Mouse (Mus musculus) CH12.LX (cell line): ENCODE data around the gene Kat7. TPM values are rescaled to one million over a fixed set of nuclear protein-coding genes. Genes with fewer than 3 reads are reported as not detected.

ENCODE experiments used
- DNase-seq: peaks from one replicate; pipeline ENCODE4 v3.0.0-alpha.2; 2013; ENCODE audit errors: extremely low read depth
- H3K27ac ChIP-seq: 2 replicates; pipeline ENCODE4 v1.5.1; 2012; ENCODE audit warnings: low read depth, mild to moderate bottlenecking, control low read depth, moderate library complexity; ENCODE audit not compliant: insufficient read depth
- H3K27me3 ChIP-seq: replicated peaks from 2 replicates; pipeline ENCODE3; 2012; ENCODE audit warnings: inconsistent platforms
- H3K36me3 ChIP-seq, 2 experiments: replicated peaks in 1 of 2; 2 replicates each; pipeline versions ENCODE3 to v1.6.1; 2012; ENCODE audit warnings: inconsistent platforms in 1 of 2, low read length in 1 of 2, mild to moderate bottlenecking in 1 of 2, mixed read lengths in 1 of 2, moderate library complexity in 1 of 2; ENCODE audit not compliant: control insufficient read depth in 1 of 2, insufficient read depth in 1 of 2
- H3K4me1 ChIP-seq, 2 experiments: 2 replicates each; pipeline ENCODE4 v1.6.1; 2012; ENCODE audit warnings: inconsistent platforms in 1 of 2, moderate library complexity in 1 of 2; ENCODE audit not compliant: insufficient read depth in 2 of 2, control insufficient read depth in 1 of 2
- H3K4me2 ChIP-seq: 2 replicates; pipeline ENCODE4 v1.6.1; 2012; ENCODE audit warnings: low read depth, mild to moderate bottlenecking, control low read depth; ENCODE audit not compliant: poor library complexity, insufficient read depth, severe bottlenecking
- H3K4me3 ChIP-seq, 3 experiments: fragments of 150-350 bp in 1 of 3; sonication (generic) in 1 of 3; replicated peaks in 1 of 3; 2 replicates each; pipeline versions ENCODE3 to v1.5.1; 2011 to 2012; ENCODE audit warnings: low read depth in 2 of 3, low read length in 2 of 3, mild to moderate bottlenecking in 2 of 3, moderate library complexity in 2 of 3, control low read depth in 1 of 3, improper control_type of control experiment in 1 of 3, inconsistent platforms in 1 of 3, mixed read lengths in 1 of 3; ENCODE audit not compliant: poor library complexity in 1 of 3
- H3K79me2 ChIP-seq: replicated peaks from 2 replicates; pipeline ENCODE4 v1.6.1; 2012; ENCODE audit warnings: mild to moderate bottlenecking, moderate library complexity; ENCODE audit not compliant: control insufficient read depth, poor library complexity, insufficient read depth, severe bottlenecking; ENCODE audit errors: extremely low read depth
- H3K9ac ChIP-seq: 2 replicates; pipeline ENCODE4 v1.6.1; 2012; ENCODE audit warnings: low read depth, mild to moderate bottlenecking, control low read depth, moderate library complexity; ENCODE audit not compliant: insufficient read depth
- H3K9me3 ChIP-seq: replicated peaks from 2 replicates; pipeline ENCODE3; 2012; ENCODE audit warnings: low read length, inconsistent platforms, mixed read lengths
- BHLHE40 ChIP-seq: IDR thresholded peaks from 2 replicates; pipeline ENCODE4 v1.6.1; 2011; ENCODE audit warnings: mild to moderate bottlenecking, low read depth, low read length, improper control_type of control experiment
- CHD1 ChIP-seq: IDR thresholded peaks from 2 replicates; pipeline ENCODE4 v1.6.1; 2012; ENCODE audit warnings: low read depth, low read length, improper control_type of control experiment, inconsistent platforms
- CHD2 ChIP-seq: IDR thresholded peaks from 2 replicates; pipeline ENCODE4 v1.6.1; 2011; ENCODE audit warnings: low read length, improper control_type of control experiment
- CTCF ChIP-seq, 2 experiments: IDR thresholded peaks in 1 of 2; conservative IDR thresholded peaks in 1 of 2; 2 replicates each; pipeline ENCODE4 v1.5.1; 2011 to 2012; ENCODE audit warnings: low read depth in 2 of 2, low read length in 2 of 2, improper control_type of control experiment in 1 of 2, inconsistent platforms in 1 of 2, mild to moderate bottlenecking in 1 of 2, moderate library complexity in 1 of 2
- E2F4 ChIP-seq: IDR thresholded peaks from 2 replicates; pipeline ENCODE4 v1.6.1; 2011; ENCODE audit warnings: low read depth, low read length, improper control_type of control experiment; ENCODE audit not compliant: insufficient replicate concordance
- ELF1 ChIP-seq: IDR thresholded peaks from 2 replicates; pipeline ENCODE4 v1.6.1; 2014; ENCODE audit warnings: low read depth, mild to moderate bottlenecking, inconsistent platforms, low read length, improper control_type of control experiment
- ETS1 ChIP-seq: conservative IDR thresholded peaks from 2 replicates; pipeline ENCODE4 v1.6.1; 2012; ENCODE audit warnings: low read depth, mild to moderate bottlenecking, inconsistent platforms, low read length, improper control_type of control experiment, moderate library complexity
- GABPA ChIP-seq: IDR thresholded peaks from 2 replicates; pipeline ENCODE4 v1.6.1; 2012; ENCODE audit warnings: low read depth, low read length, improper control_type of control experiment, inconsistent platforms; ENCODE audit not compliant: insufficient replicate concordance
- HCFC1 ChIP-seq: IDR thresholded peaks from 2 replicates; pipeline ENCODE4 v1.6.1; 2012; ENCODE audit warnings: low read depth, mild to moderate bottlenecking, inconsistent platforms, low read length, improper control_type of control experiment
- IRF4 ChIP-seq: IDR thresholded peaks from 2 replicates; pipeline ENCODE4 v1.6.1; 2014; ENCODE audit warnings: low read depth, mild to moderate bottlenecking, inconsistent platforms, low read length, improper control_type of control experiment
- JUND ChIP-seq: conservative IDR thresholded peaks from 2 replicates; pipeline ENCODE4 v1.6.1; 2011; ENCODE audit warnings: low read depth, low read length, improper control_type of control experiment
- MAFK ChIP-seq: IDR thresholded peaks from 2 replicates; pipeline ENCODE4 v1.6.1; 2011; ENCODE audit warnings: low read length, improper control_type of control experiment; ENCODE audit not compliant: insufficient replicate concordance
- MAX ChIP-seq: IDR thresholded peaks from 2 replicates; pipeline ENCODE4 v1.6.1; 2011; ENCODE audit warnings: low read length, improper control_type of control experiment
- MAZ ChIP-seq: IDR thresholded peaks from 2 replicates; pipeline ENCODE4 v1.6.1; 2012; ENCODE audit warnings: low read depth, mild to moderate bottlenecking, inconsistent platforms, low read length, improper control_type of control experiment, moderate library complexity
- MXI1 ChIP-seq: IDR thresholded peaks from 2 replicates; pipeline ENCODE4 v1.6.1; 2011; ENCODE audit warnings: mild to moderate bottlenecking, low read depth, low read length, improper control_type of control experiment
- MYC ChIP-seq: IDR thresholded peaks from 2 replicates; pipeline ENCODE4 v1.6.1; 2011; ENCODE audit warnings: low read depth, mild to moderate bottlenecking, improper control_type of control experiment, low read length
- NELFE ChIP-seq: IDR thresholded peaks from 2 replicates; pipeline ENCODE4 v1.6.1; 2011; ENCODE audit warnings: low read depth, low read length, improper control_type of control experiment
- NRF1 ChIP-seq: IDR thresholded peaks from 2 replicates; pipeline ENCODE4 v1.6.1; 2014; ENCODE audit warnings: low read depth, mild to moderate bottlenecking, inconsistent platforms, low read length, improper control_type of control experiment, moderate library complexity
- PAX5 ChIP-seq: IDR thresholded peaks from 2 replicates; pipeline ENCODE4 v1.6.1; 2012; ENCODE audit warnings: low read length, inconsistent platforms, mixed read lengths
- POLR2A ChIP-seq: IDR thresholded peaks from 2 replicates; pipeline ENCODE4 v1.6.1; 2011; ENCODE audit warnings: low read depth, mild to moderate bottlenecking, improper control_type of control experiment, low read length
- POLR2AphosphoS2 ChIP-seq: IDR thresholded peaks from 2 replicates; pipeline ENCODE4 v1.6.1; 2011; ENCODE audit warnings: low read depth, low read length, improper control_type of control experiment
- RAD21 ChIP-seq: IDR thresholded peaks from 2 replicates; pipeline ENCODE4 v1.6.1; 2011; ENCODE audit warnings: low read depth, mild to moderate bottlenecking, low read length, improper control_type of control experiment, moderate library complexity
- RCOR1 ChIP-seq: conservative IDR thresholded peaks from 2 replicates; pipeline ENCODE4 v1.6.1; 2012; ENCODE audit warnings: low read depth, mild to moderate bottlenecking, inconsistent platforms, low read length, improper control_type of control experiment
- SIN3A ChIP-seq: IDR thresholded peaks from 2 replicates; pipeline ENCODE4 v1.6.1; 2012; ENCODE audit warnings: low read length, improper control_type of control experiment, inconsistent platforms
- SMC3 ChIP-seq: IDR thresholded peaks from 2 replicates; pipeline ENCODE4 v1.6.1; 2011; ENCODE audit warnings: low read depth, low read length, improper control_type of control experiment
- TBP ChIP-seq: conservative IDR thresholded peaks from 2 replicates; pipeline ENCODE4 v1.6.1; 2011; ENCODE audit warnings: low read depth, low read length, improper control_type of control experiment
- TCF12 ChIP-seq: IDR thresholded peaks from 2 replicates; pipeline ENCODE4 v1.6.1; 2014; ENCODE audit warnings: low read depth, mild to moderate bottlenecking, inconsistent platforms, low read length, improper control_type of control experiment
- UBTF ChIP-seq: IDR thresholded peaks from 2 replicates; pipeline ENCODE4 v1.6.1; 2012; ENCODE audit warnings: low read depth, mild to moderate bottlenecking, inconsistent platforms, low read length, improper control_type of control experiment, moderate library complexity
- USF1 ChIP-seq: IDR thresholded peaks from 2 replicates; pipeline ENCODE4 v1.6.1; 2014; ENCODE audit warnings: low read depth, mild to moderate bottlenecking, inconsistent platforms, low read length, improper control_type of control experiment
- ZC3H11A ChIP-seq: IDR thresholded peaks from 2 replicates; pipeline ENCODE4 v1.6.1; 2012; ENCODE audit warnings: low read depth, mild to moderate bottlenecking, inconsistent platforms, low read length, improper control_type of control experiment
- ZMIZ1 ChIP-seq: IDR thresholded peaks from 2 replicates; pipeline ENCODE4 v1.6.1; 2012; ENCODE audit warnings: low read depth, mild to moderate bottlenecking, inconsistent platforms, low read length, improper control_type of control experiment
- ZNF384 ChIP-seq: IDR thresholded peaks from 2 replicates; pipeline ENCODE4 v1.6.1; 2012; ENCODE audit warnings: low read depth, low read length, improper control_type of control experiment, inconsistent platforms
- dilution Hi-C: fragments of 300-500 bp; cut with MboI; formaldehyde crosslinking; loops from 2 replicates; pipeline ENCODE4 v1.14.3; 2020; ENCODE audit warnings: low sequenced_read_pairs; ENCODE audit not compliant: extremely low pct_unique_long_range_greater_than_20kb, extremely low pct_ligation_motif_present
- in situ Hi-C: fragments of 300-500 bp; cut with MboI; formaldehyde crosslinking; loops from 3 replicates; pipeline ENCODE4 v1.14.3; 2019; ENCODE audit warnings: low sequenced_read_pairs, low pct_ligation_motif_present, low pct_unique_long_range_greater_than_20kb, mixed read lengths
- polyA plus RNA-seq: library from polyadenylated mRNA; unstranded; fragments of >175 nt; gene quantifications from 2 replicates; pipeline ENCODE4 v1.2.1, GENCODE M21; 2012; ENCODE audit warnings: low read depth; ENCODE audit not compliant: insufficient read length
- total RNA-seq, 2 experiments: library from RNA; depleted of rRNA; stranded (reverse); fragments of 300-350 nt in 1 of 2; fragments of >200 nt in 1 of 2; gene quantifications; 2 replicates each; pipeline ENCODE4 v1.2.3; 2012 to 2014

Gene Kat7
- total and polyA plus RNA-seq, 3 experiments = 59.5 to 90.2 (median 66.7) TPM

GRCm38 (mm10) chr11:95309510-95310006 lies 488 bp downstream of the Kat7 start:
- dilution Hi-C loops = no loop called here
- in situ Hi-C loops = no loop called here
- Histone ChIP-seq H3K4me2 (peak overlapping the region; percentile 97; the same call in 1 of the 2 replicates), H3K27ac (peak overlapping the region; percentile 87), H3K9me3 (no peaks in the 10 kb centered on the region), H3K9ac (peak overlapping the region; percentile 100), H3K27me3 (no peaks in the 10 kb centered on the region), H3K36me3 (peaks cover 10 to 33% of the 10 kb centered on the region in 2 experiments), H3K79me2 (peaks cover 45% of the 10 kb centered on the region), H3K4me1 (peaks cover 5 to 27% of the 10 kb centered on the region in 2 experiments; a peak in 3 of 4 replicates), H3K4me3 (peak overlapping the region; percentile 85 to 100 (median 92))
- peak; percentile 99 for DNase-seq
- no peak; the same call in 1 of the 2 replicates for TF ChIP-seq POLR2AphosphoS2
- TF ChIP-seq USF1 = no peak
- TF ChIP-seq HCFC1 = no peak
- TF ChIP-seq BHLHE40 = peak; percentile 77
- TF ChIP-seq TBP = peak; percentile 94
- 0 out of 2 replicates have a peak, but pooled peaks have one; percentile 1 for TF ChIP-seq SIN3A
- peak; percentile 70 for TF ChIP-seq NRF1
- peak; percentile 96 for TF ChIP-seq POLR2A
- TF ChIP-seq MAFK = no peak
- TF ChIP-seq IRF4 = peak; percentile 19; the same call in 1 of the 2 replicates
- no peak for TF ChIP-seq ZNF384
- peak; percentile 83 for TF ChIP-seq TCF12
- 0 out of 2 replicates have a peak, but pooled peaks have one; percentile 72 for TF ChIP-seq MAZ
- no peak; the same call in 1 of the 2 replicates for TF ChIP-seq MYC
- peak; percentile 74 for TF ChIP-seq MXI1
- no peak for TF ChIP-seq RAD21
- TF ChIP-seq UBTF = peak; percentile 51; the same call in 1 of the 2 replicates
- TF ChIP-seq NELFE = peak; percentile 98
- TF ChIP-seq SMC3 = no peak
- no peak for TF ChIP-seq RCOR1
- TF ChIP-seq PAX5 = no peak
- TF ChIP-seq ZMIZ1 = peak; percentile 94
- no peak for TF ChIP-seq ZC3H11A
- TF ChIP-seq CHD2 = peak; percentile 90
- TF ChIP-seq ELF1 = peak; percentile 84
- no peak for TF ChIP-seq CTCF (conservative IDR thresholded peaks at IDR 0.05 in 1 of 2, IDR thresholded peaks at IDR 0.05 in 1 of 2; ENCODE audit: low read depth in 2 of 2, low read length in 2 of 2)
- no peak for TF ChIP-seq CHD1
- TF ChIP-seq GABPA = no peak
- TF ChIP-seq ETS1 = no peak
- TF ChIP-seq MAX = peak; percentile 39; the same call in 1 of the 2 replicates
- no peak for TF ChIP-seq JUND
- TF ChIP-seq E2F4 = peak; percentile 92; the same call in 1 of the 2 replicates
